Mouse (Mus musculus) T-helper 2 cell (primary cell): ENCODE measurements around the gene Ston1.

Experiments used
- in situ Hi-C: fragments of 300-600 bp; cut with MboI, MseI; formaldehyde crosslinking; loops from one replicate; pipeline ENCODE4 v1.15.1; 2025; ENCODE audit warnings: high pct_unique_total_duplicates

The Ston1 gene

DNA sequence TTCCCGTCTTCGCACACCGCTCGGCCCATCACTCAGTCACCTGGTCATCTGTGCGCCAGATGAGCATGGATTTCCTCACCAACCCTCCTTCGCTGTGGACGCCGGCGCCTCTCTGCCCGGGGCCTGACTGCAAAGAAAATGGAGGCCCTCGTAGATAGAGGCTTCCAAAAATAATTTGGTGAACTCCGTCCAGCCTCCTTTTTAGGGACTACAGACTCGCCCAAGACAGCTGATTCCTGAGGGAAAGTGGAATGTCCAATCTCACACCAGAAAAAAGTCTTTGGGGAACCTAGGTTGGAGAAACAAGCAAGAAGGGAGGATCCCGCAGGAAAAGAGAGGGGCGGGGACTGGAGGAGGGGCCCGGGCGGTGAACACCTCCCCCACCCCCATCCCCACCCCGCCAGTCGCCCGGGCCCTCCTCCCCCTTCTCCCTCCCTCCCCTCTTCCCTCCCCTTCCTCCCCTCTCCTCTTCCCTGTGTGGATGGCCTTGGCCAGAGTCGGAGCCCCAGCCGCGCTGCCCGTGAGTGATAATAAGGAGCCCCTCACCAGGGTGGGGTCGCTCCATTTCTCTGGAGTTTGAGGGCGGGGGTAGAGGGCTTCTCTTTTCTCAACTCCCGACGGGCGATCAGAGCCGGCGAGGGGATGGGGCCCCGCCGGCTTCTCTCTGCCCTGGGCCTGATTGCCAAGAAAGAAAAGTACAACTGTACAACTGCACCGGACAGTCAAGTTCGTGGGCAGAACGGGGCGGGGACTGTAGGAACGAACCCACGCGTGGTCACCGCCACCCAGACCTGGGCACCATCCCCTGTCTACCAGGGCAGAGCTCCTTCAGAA is at the start of gene Ston1:
TSS of gene Ston1 (plus strand) at position 463 of the 834 bp plus-strand sequence.
- in situ Hi-C loops, result no loop called here

DNA sequence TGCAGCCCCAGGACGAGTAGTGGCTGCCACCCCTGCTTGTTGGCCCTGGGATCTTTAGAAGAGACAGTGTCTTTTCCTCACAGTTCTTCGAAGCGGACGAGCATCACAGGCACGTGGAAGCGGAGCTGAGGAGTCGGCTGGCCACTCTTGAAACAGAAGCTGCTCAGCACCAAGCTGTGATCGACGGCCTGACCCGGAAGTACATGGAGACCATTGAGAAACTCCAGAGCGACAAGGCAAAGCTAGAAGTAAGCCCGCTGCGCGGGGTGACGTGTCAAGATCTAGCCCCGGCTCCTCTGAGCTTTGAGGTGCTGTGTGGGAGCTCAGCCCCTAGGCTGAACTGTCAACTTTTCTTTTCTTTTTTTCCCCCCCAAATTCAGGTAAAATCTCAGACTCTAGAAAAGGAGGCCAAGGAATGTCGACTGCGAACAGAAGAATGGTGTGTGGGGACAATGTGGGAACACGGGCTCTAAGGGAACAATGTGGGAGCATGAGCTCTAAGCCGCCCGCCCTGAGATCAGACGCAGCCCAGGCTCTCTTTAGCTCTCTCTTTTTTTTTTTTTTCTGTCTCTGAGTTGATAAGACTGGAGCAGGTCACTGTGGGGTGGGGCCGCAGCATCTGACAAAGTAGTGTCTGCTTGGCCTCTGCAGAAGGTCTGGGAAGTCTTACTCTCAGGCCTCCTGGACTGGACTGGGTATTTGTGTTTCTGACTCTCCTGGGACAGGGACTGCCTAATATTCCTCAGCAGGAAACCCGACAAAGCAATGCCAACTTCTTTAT is 47.9 kb upstream of the Ston1 start:
- in situ Hi-C loops, result no loop called here

DNA sequence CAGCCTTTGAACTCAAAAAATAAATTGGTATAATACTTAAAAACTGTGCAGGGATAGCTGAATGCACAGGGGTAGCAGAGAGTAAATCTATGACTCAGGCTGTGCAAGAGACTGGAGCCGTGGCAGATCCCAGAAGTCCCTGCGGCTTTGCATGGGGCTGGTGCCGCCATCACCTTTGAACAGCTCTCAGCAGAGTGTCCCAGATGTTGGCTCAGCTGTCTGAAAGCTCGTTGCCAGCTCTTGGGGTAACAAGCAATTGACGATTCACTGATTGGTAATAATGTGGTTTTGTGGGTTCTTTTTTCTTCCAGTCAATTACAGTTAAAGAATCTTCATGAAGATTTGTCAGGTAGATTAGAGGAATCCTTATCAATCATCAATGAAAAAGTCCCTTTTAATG is 47.1 kb upstream of the Ston1 start:
- in situ Hi-C loops, result no loop called here

DNA sequence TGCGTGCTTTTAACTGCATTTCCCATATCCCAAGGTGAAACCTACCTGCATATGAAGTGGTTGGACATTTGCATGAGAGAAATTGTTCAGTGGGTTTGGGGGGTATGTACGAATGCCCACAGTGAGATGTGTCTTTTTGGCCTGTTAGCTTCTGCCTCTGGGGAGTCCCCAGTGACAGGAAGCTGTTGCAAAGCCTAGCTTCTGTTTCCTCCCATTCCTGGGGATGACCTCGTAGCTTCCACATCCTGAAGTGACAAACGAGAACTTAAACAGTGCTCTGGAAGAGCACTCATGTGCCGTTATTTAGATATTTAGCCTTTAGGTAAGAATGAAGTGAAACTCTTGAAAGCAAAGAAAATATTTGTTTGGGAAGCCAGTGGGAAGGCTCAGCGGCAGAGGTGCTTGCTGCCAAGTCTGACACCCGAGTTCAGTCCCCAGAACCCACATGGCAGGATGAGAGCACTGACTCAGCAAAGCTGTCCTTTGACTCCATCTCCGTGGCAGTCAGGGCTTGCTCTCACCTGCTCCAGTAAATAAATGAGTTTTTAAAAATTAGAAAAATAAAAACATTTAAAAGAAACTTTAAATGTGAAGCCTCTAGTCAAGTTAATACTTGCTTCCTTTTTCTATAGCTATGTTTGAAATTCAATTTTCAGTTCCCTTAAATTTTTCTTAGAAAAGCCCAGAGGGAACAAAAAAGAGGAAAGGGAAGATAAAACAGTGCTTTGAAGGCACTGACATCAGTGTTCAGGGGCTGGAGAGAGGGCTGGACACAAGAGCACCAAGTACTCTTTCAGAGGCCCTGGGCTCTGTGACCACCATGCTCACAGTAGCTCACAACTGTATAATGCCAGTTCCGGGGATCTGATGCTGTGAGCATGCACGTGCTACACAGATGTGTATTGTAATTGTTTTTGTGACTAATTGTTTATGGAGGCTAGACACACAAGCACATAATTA is 46.2 kb upstream of the Ston1 start:
- in situ Hi-C loops, result no loop called here

DNA sequence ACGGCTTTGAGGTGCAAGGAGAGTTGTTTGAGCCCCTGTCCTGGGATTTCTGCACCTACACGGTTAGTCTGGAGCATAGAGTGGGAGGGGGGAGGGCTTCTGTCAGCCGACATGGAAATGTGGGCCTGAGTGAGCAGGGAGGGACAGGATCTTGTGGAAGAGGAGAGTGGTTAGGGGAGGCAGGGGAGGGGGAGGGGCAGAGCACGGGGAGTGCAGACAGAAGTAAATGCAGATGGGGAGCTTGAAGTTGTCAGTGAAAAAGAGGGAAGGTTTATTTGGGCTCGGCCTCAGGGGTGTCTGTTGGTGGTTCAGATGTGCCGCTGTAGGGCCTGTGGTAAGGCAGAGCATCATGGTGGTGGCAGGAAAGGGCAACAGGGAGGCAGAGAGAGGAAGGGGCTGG is 44.9 kb upstream of the Ston1 start:
- in situ Hi-C loops, result no loop called here

DNA sequence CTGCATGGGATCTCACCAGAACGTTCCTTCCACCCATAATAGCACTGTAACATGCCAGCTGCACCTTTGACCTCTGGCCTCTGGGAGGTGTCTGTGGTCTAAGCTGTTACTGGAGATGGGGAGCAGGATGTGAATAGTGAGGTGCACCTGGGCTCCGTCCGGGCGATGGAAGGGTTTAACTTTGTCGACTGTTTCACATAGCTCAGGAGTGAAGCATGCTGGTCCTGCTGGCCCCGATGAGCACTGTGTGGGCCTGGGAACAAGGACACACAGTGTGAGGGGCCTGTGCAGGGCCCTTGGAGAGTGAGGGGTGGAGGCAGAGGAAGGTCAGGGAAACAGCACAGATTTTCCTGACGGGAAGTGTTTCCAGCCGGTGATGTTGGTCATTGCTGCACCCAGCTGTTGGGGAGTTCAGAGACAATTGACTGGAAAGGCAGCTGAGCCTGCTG is 44.5 kb upstream of the Ston1 start:
- in situ Hi-C loops, result no loop called here

DNA sequence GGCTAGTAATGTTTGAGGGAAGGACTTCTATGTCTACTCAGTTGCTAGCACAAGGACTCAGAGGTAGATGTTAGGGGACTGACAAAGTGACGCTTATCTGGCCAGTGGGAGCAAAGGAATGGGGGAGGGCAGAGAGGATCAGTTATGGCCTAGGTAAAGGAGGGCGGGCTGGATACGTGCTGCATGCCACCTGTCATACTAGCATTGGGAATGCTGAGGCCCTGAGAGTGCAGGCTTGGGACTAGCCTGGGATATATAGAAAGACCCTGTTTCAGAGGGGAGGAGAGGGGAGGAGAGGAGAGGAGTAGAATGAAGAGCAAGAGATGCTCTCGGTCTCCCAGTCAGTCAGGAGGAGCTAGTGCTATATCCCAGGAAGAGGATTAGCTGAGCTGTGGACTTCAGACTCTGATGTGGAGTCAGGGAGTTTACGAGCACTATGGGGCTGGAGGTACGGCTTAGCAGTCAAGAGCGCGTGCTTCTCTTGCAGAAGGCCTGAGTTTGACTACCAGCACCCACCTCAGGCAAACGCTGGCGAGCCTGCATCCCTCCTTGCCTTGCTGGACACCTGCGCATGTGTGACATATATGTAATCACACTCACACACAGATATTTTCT is 43.9 kb upstream of the Ston1 start:
- in situ Hi-C loops, result no loop called here

DNA sequence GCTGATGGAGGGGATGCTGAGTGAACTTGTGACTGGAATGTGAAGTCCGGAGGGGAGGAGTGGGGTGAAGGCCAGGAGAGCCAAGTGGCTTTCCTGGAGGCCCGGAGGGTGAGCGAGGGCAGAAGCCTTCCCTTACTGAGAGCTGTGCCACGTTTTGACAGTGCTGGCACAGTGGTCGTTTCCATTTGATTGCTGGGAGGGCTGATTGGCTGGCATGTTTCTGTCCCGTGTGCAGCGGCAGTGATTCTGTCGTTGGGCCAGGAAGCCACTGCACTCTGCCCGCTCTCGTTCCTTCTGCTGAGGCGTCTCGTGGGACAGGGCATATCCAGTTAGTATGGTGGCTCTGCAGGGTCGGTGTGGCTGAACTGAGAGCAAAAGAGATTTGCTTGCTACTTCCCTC is 41.3 kb upstream of the Ston1 start:
- in situ Hi-C loops, result no loop called here

DNA sequence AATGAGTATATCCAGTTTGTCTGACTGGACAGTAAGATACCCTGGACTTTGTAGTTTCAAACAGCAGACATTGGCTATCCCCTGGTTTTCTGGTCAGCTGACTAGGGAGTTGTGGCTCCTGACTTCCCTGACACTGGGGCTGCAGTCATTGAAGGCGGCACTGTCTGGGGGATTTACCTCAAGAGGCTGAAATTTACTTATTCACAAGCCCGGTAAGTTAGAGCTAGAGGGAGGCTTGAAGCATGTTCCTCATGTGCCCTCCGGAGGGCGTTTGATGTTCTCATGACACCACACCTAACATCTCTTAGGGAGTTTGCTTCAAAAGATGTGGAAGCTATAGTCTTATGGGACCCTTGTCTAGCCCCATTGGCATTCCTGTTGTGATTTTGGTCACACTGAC is 40.8 kb upstream of the Ston1 start:
- in situ Hi-C loops, result no loop called here

DNA sequence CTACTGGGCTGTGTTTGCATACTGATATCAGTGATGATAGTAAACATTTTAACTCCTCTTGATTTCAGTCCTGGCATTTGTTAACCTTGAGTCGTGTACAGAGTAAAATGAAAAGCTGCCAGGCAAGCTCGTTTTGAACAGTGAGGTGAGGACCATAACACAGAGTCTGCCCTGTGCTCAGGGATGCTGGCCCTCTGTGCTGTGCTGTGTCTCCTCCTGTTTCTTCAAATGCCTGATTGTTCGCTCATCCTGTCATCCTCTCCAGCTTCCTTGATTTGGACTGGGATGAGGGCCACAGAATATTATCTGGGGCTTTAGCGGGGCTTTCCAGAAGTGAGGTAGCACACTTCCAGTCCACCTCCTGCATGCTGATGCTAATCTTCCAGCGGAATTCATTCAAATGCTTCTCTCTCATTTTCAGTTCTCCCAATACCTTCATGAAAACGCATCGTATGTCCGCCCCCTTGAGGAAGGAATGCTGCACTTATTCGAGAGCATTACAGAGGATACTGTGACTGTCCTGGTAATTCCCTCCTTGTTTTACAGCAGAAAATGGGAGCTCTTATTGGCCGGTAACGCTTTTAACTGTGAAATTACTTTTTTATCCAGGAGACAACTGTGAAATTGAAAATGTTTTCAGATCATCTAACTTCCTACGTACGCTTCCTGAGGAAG is 39.2 kb upstream of the Ston1 start:
- in situ Hi-C loops, result no loop called here

DNA sequence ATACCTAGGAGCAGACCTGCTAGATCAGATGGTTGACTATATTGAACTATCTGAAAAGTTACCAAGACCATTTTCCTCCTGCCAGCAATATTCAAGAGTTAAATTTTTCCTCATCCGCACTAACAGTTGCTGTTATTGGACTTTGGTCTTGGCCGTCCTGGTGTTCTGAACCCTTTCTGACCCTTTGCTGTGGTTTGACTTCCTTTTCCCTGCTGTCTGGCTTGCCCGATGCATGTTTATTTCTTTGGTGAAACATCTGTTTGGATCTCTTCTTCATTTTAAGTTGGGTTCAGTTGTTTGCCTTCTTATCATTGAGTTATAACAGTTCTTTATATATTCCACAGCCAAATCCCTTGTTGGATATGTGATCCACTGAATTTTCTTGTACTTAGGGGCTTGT is 33.9 kb upstream of the Ston1 start:
- in situ Hi-C loops, result no loop called here

DNA sequence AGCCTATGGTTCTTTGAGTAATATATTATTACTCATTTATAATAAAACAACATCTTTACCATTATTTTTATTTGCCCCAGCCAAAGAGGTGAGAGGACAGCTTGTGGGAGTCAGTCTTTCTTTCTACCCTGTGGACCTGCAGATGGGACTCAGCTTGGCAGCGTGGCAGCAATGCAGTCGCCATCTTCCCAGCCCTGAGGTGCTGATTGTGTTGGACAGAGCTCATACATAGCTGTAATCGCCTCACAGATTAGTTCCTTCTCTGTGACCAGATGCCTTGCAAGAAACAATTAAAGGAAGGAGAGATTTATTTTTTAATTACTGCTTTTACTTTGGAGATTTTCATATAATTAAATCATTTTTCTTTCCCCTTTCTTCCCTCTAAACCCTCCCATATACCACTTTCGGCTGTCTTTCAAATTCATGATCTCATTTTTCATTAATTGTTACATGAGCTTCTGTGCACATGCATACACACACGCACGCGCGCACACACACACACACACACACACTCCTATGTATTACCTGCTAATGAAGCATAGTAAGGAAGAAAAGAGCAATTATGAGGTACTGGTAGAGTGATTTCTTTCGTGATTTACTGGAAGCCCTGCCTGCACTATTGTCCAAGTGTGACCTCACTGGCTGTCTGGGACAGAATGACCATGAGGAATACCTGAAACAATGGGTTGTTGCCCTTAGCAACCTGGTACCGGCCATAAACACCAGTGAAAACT is 27.5 kb upstream of the Ston1 start:
- in situ Hi-C loops, result no loop called here

DNA sequence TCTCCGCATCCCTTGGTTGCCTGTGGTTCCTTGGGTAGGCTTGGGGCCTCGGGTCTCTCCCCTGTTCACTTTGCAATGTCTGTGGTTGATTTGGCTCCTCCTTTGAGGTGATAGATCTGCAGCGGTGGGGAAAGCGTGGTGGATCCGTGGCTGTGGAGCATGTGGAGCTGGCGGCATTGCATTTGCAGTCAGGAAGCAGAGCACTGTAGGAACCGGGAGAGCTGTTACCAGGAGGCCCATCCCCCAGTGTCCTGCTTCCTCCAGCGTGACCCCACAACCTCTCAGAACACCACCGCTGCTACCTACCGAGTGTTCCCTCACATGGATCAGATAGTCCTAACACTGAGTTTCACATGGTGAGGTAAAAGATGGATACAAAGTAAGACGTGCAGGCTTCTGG is 26.7 kb upstream of the Ston1 start:
- in situ Hi-C loops, result no loop called here

DNA sequence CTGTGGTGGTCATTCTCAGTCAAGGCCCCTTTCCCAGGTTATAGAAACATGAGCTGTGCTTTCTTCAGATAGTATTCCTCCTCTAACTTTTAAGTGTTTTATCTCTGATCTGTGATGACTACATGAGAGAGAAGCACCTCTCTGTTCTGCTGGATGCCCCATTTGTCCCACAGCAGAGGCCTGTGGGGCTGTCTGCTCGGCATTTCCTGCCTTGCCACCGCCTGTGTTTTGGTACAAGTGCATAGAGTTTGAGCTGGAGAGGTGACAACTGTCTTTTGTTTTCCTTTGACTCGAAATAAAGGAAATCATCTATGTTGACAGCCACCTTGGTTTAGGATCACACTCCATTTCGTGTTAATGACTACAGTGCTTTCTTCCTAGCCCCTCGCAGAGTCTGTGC is 22.7 kb upstream of the Ston1 start:
- in situ Hi-C loops, result no loop called here

DNA sequence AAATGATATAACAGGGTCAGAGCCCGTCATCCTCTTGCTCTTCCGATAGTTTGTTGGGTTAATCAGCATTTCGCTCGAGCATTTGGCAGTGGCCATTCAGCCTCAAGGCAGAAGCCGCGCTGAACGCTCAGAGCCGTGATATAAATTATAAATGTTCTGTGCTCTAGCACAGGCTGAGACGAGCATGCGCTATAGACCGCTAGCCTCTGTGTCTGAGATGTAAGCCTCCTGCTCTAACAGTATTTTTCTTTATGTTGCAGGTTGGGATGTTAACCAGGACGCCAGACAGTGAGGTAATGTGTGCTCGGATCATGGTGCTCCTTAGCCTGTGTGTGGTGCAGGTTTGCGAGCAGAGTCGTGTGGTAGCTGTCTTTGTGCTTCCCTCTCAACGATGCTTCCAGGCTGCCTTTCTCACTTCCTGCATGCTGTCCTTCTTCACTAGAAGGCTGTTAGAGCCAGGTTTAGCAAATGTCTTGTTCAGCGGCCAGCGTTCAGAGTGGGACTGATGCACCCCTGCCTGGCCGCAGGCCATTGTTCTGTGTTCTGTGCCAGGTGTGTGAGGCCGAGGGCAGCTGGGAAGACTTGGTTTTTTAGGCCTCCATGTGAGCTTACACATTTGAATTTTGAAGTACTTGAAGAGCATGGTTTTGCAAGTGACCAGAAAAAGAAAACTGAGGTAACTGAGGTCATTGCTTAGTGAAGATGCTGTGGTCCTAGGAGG is 18.8 kb upstream of the Ston1 start:
- in situ Hi-C loops, result no loop called here

DNA sequence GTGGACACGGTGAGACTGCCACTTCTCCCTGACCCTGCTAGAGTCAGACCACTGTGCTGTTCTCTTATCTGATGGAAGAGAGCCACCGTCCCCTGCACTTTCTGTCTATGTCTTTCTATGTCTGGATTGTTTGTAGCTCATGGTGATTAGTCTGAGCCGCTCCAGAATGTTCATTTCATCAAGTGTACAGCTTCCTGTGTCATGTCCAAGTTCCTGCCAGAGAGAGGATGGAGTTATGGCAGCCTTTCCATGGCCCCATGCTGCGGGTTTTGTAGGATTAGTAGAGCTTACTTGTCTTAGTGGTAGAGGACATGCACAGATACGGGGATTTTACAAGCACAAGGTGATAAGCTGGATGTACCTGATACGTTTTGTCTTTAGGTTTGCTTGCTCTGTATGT is 16.9 kb upstream of the Ston1 start:
- in situ Hi-C loops, result no loop called here

DNA sequence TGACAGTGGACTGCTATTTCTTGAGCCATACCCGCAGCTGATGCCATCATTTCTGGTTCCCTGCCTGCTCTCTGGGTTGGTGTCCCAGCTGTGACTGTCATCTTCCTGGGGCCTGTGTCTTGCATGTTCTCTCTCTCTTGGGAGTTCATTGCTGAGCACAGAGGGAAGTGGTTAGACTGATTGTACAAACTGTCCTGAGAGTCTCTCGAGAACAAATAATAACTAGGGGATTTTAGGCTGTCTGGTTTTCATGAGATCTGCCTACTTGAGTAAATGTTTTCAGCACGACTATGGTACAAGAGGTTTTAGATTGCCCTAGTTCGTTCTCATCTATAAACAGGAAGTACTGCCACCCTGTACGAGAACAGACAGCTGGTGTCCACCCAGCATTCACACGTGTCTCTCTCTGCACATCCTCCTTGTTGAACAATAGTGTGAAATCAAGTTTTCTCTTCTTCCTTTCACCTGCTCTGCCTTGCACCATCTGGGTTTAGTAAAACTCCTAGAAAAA is 15.9 kb upstream of the Ston1 start:
- in situ Hi-C loops, result no loop called here

DNA sequence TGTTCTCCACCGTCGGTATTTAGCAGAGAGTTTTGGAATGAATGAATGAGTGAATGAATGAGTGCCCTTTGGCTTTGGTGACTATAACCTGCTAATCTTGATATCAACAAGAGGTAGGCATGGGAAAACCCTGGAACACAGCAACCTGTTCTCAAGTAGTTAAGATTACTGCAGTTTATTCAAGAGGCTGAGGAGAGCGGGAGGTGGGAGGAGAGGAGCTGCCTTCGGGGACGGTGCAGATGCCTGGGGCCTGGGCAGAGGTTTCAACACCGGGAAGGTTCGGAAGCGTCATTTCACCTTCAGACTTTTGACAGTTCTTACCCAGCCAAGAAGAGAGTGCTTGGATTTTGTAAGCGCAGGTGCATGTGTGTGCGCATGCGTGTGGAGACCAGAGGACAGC is 14.5 kb upstream of the Ston1 start:
- in situ Hi-C loops, result no loop called here

DNA sequence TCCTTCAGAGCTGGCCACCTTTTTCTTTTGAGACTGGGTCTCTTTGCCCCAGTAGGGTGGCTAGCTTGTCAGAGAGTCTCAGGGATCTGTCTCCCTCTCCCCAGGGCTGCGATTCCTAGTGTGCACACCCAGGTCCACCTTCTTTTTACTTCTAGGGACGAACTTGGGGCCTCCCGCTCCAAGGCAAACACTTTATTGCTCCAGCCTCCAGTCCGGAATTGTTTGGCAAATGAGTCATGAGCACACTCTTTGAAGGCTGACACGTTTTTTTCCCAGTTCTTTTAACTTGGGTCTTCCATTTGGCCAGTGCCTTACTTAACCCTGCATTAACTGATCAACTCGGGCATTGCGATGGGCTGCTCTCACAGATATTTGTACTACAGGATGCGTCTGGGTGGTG is 14.1 kb upstream of the Ston1 start:
- in situ Hi-C loops, result no loop called here
